Mouse (Mus musculus): Measurements from ENCODE around the gene Efcab6. TPM values are rescaled to one million over a fixed set of nuclear protein-coding genes. Genes with fewer than 3 reads are reported as not detected.

Gene Efcab6
- total and polyA plus RNA-seq, 3 experiments = not detected

DNA sequence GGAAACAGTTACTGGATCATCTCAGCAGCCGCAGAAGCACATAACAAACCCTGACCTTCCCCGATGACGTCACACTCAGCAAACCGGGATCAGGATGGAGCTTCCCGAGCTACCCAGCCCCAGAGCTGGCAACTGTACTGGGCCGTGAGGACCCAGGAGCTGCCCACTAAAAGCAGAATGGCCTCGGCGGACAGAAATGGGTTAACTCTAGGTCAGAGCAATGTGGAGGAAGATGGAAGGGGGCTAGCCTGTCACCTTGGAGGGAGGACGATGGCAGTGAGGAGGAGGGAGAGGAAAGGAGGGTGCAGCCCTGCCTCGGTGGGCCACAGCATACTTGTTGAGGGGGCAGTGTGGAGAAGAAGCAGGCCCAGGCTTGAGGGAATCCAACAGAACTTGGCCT is 149.8 kb downstream of the Efcab6 start:
- Histone ChIP-seq H3K79me2 (ENCODE audit: control insufficient read depth, insufficient read depth, low read length, poor library complexity) (no peaks in the 10 kb centered on the region), H3K9ac (ENCODE audit: control insufficient read depth, low read depth, low read length, poor library complexity, severe bottlenecking) (no peak overlapping the region), H3K27ac (ENCODE audit: control insufficient read depth, low read depth, low read length) (no peak overlapping the region), H3K9me3 (replicated peaks; ENCODE audit: insufficient read depth, low read length) (no peaks in the 10 kb centered on the region), H3K4me1 (ENCODE audit: control insufficient read depth in 1 of 2, insufficient read depth in 2 of 2, low read length in 2 of 2) (no peaks in the 10 kb centered on the region), H3K4me3 (ENCODE audit: control insufficient read depth in 1 of 2, insufficient read depth in 1 of 2, low read depth in 2 of 2, low read length in 2 of 2) (no peak overlapping the region), H3K27me3 (ENCODE audit: control insufficient read depth in 1 of 2, insufficient read depth in 2 of 2, low read length in 2 of 2) (no peaks in the 10 kb centered on the region), H3K36me3 (ENCODE audit: control insufficient read depth in 1 of 2, insufficient read depth in 2 of 2, low read length in 2 of 2) (no peaks in the 10 kb centered on the region)
- DNase-seq (ENCODE audit: low read depth, low spot score) = no peak
- TF ChIP-seq ZNF384 (IDR thresholded peaks at IDR 0.05; ENCODE audit: low read depth, low read length) (no peak), EP300 (IDR thresholded peaks at IDR 0.05; ENCODE audit: low read depth in 1 of 2, low read length in 2 of 2) (no peak), MAFK (IDR thresholded peaks at IDR 0.05; ENCODE audit: borderline replicate concordance, low read depth, low read length) (no peak), MAZ (IDR thresholded peaks at IDR 0.05; ENCODE audit: low read depth, low read length) (no peak), GATA1 (IDR thresholded peaks at IDR 0.05; ENCODE audit: low read depth, low read length) (no peak), TCF12 (IDR thresholded peaks at IDR 0.05; ENCODE audit: low read depth, low read length) (no peak)

DNA sequence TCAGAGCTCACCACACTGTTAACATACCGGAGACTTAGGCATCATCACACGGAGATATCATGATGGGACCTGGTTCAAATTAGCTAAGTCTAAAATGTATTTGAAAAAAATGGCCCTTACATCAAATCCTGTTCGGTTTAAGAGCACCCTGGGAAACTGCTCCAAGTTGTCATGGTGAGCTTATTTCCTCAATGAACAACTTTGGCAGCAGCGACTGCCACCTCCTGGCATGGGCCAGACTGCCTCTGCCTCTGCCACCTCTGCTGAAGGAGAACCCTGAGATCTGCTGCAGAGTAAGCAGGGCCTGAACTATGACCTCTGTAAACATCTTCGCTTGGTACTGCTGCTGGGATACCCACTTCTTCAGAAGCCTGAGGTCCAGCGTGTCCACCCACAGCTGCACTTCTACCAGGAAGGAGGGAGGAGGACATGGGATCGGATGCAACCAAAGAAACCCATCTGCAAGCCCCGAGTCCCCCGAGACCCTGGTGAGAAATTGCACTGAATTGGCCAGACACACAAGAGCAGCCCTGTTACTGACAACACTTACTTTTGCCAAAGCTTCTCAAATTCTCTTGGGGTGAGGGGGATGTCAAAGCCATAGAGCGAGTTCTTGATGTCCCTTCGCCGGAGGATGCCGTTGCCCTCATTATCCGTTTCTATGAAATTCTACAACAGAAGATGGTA is 152.0 kb downstream of the Efcab6 start:
- no peak overlapping the region for H3K27ac ChIP-seq (ENCODE audit: control insufficient read depth, low read depth, low read length)
- TF ChIP-seq CHD2 (IDR thresholded peaks at IDR 0.05; ENCODE audit: low read length) (no peak), MXI1 (IDR thresholded peaks at IDR 0.05; ENCODE audit: low read depth, low read length) (no peak), ZC3H11A (IDR thresholded peaks at IDR 0.05; ENCODE audit: low read depth, low read length) (no peak)
- no peaks in the 10 kb centered on the region for H3K36me3 ChIP-seq (ENCODE audit: control insufficient read depth in 1 of 2, insufficient read depth in 2 of 2, low read length in 2 of 2)
- no peak overlapping the region for H3K4me3 ChIP-seq (ENCODE audit: control insufficient read depth in 1 of 2, insufficient read depth in 1 of 2, low read depth in 2 of 2, low read length in 2 of 2)
- no peaks in the 10 kb centered on the region for H3K9me3 ChIP-seq (replicated peaks; ENCODE audit: insufficient read depth, low read length)
- no peak for DNase-seq (ENCODE audit: low read depth, low spot score)
- no peak overlapping the region for H3K9ac ChIP-seq (ENCODE audit: control insufficient read depth, low read depth, low read length, poor library complexity, severe bottlenecking)
- no peaks in the 10 kb centered on the region for H3K79me2 ChIP-seq (ENCODE audit: control insufficient read depth, insufficient read depth, low read length, poor library complexity)
- H3K4me1 ChIP-seq (ENCODE audit: control insufficient read depth in 1 of 2, insufficient read depth in 2 of 2, low read length in 2 of 2) = no peaks in the 10 kb centered on the region
- no peaks in the 10 kb centered on the region for H3K27me3 ChIP-seq (ENCODE audit: control insufficient read depth in 1 of 2, insufficient read depth in 2 of 2, low read length in 2 of 2)

DNA sequence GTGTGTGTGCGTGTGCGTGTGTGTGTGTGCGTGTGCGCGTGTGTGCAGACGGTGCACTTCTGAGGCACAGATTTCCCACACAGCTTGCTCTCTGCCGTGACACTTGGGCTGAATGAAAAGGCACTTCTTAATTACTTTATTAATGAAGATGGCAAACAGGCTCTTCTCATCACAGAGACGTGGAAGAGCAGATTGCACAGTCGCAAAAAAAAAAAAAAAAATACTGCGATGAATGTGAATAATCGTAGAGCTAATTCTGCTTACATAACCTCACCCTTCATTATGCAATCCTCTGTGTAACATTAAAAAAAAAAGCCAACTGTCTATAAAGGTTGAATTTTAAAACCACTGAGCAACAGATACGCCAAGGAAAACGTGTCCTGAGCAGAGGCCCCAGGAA is 158.7 kb downstream of the Efcab6 start:
- no peak for DNase-seq (ENCODE audit: low read depth, low spot score)
- no peak for TF ChIP-seq JUND (IDR thresholded peaks at IDR 0.05; ENCODE audit: low read depth, low read length)
- no peak for TF ChIP-seq ZKSCAN1 (IDR thresholded peaks at IDR 0.05; ENCODE audit: low read depth, low read length)
- no peak for TF ChIP-seq TCF12 (IDR thresholded peaks at IDR 0.05; ENCODE audit: low read depth, low read length)
- no peak for TF ChIP-seq CTCF (IDR thresholded peaks at IDR 0.05 in 2 of 3, conservative IDR thresholded peaks at IDR 0.05 in 1 of 3; ENCODE audit: control insufficient read depth in 1 of 3, insufficient read depth in 1 of 3, low read depth in 2 of 3, low read length in 3 of 3, poor library complexity in 1 of 3, severe bottlenecking in 1 of 3)
- no peak for TF ChIP-seq ELF1 (IDR thresholded peaks at IDR 0.05; ENCODE audit: low read depth, low read length)
- TF ChIP-seq ZMIZ1 (IDR thresholded peaks at IDR 0.05; ENCODE audit: low read depth, low read length) = no peak
- TF ChIP-seq SMC3 (IDR thresholded peaks at IDR 0.05; ENCODE audit: low read depth, low read length) = no peak
- no peak for TF ChIP-seq SIN3A (IDR thresholded peaks at IDR 0.05; ENCODE audit: low read length)
- TF ChIP-seq MYC (IDR thresholded peaks at IDR 0.05; ENCODE audit: low read depth, low read length) = no peak
- TF ChIP-seq TAL1 (IDR thresholded peaks at IDR 0.05; ENCODE audit: low read length) = no peak
- TF ChIP-seq MYB (IDR thresholded peaks at IDR 0.05; ENCODE audit: low read depth, low read length) = no peak
- no peak for TF ChIP-seq EP300 (IDR thresholded peaks at IDR 0.05; ENCODE audit: low read depth in 1 of 2, low read length in 2 of 2)
- no peak for TF ChIP-seq MXI1 (IDR thresholded peaks at IDR 0.05; ENCODE audit: low read depth, low read length)
- no peak for TF ChIP-seq RAD21 (IDR thresholded peaks at IDR 0.05; ENCODE audit: low read depth, low read length)
- TF ChIP-seq ZC3H11A (IDR thresholded peaks at IDR 0.05; ENCODE audit: low read depth, low read length) = no peak
- no peak for TF ChIP-seq HCFC1 (IDR thresholded peaks at IDR 0.05; ENCODE audit: low read depth, low read length)
- Histone ChIP-seq H3K4me3 (ENCODE audit: control insufficient read depth in 1 of 2, insufficient read depth in 1 of 2, low read depth in 2 of 2, low read length in 2 of 2) (no peak overlapping the region), H3K27ac (ENCODE audit: control insufficient read depth, low read depth, low read length) (no peak overlapping the region), H3K36me3 (ENCODE audit: control insufficient read depth in 1 of 2, insufficient read depth in 2 of 2, low read length in 2 of 2) (no peaks in the 10 kb centered on the region), H3K79me2 (ENCODE audit: control insufficient read depth, insufficient read depth, low read length, poor library complexity) (no peaks in the 10 kb centered on the region), H3K4me1 (ENCODE audit: control insufficient read depth in 1 of 2, insufficient read depth in 2 of 2, low read length in 2 of 2) (no peaks in the 10 kb centered on the region), H3K9me3 (replicated peaks; ENCODE audit: insufficient read depth, low read length) (no peaks in the 10 kb centered on the region), H3K27me3 (ENCODE audit: control insufficient read depth in 1 of 2, insufficient read depth in 2 of 2, low read length in 2 of 2) (no peaks in the 10 kb centered on the region), H3K9ac (ENCODE audit: control insufficient read depth, low read depth, low read length, poor library complexity, severe bottlenecking) (no peak overlapping the region)
